Mouse (Mus musculus): ENCODE data around the gene Tgfb3. TPM values are rescaled to one million over a fixed set of nuclear protein-coding genes. Genes with fewer than 3 reads are reported as not detected.
A peak's percentile ranks its signal among the peaks of the same experiment; 100 is the strongest.

Tgfb3 gene
- polyA plus RNA-seq, 1 experiment from 2014 or later: 16.6 TPM

DNA sequence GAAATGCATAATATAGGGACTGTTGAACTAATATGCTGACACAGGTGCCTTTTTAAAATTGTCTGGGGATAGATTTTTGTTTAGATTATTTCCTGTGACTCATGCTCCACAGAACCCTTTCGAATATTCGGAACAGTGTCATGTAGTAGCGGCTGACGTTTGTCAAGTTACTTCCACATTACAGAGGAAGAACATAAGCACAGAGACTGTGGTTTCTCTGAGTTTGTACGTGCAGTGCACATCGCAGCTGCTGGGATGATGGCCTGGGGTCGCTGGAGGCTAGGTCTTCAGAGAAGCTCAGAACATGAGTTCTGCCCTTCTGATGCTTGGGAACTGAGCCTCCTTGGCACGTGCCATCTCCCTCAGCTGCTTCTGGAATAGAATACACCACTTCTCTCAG is 31.5 kb downstream of the Tgfb3 start:
- no peak overlapping the region for H3K4me3 ChIP-seq (replicated peaks; ENCODE audit: low read depth, low read length)
- H3K27me3 ChIP-seq (ENCODE audit: insufficient read depth, low read length): no peaks in the 10 kb centered on the region
- no peak overlapping the region for H3K4me2 ChIP-seq (ENCODE audit: low read length)
- H3K36me3 ChIP-seq (ENCODE audit: insufficient read depth, low read length): no peaks in the 10 kb centered on the region
- no peak for TF ChIP-seq CTCF (IDR thresholded peaks at IDR 0.05; ENCODE audit: low read depth)
- H3K9ac ChIP-seq (ENCODE audit: low read depth, low read length): no peak overlapping the region
- H3K9me3 ChIP-seq (replicated peaks; ENCODE audit: low read length): no peaks in the 10 kb centered on the region
- DNase-seq (ENCODE audit: low spot score): no peak
- peaks cover 6% of the 10 kb centered on the region; the same call in 1 of the 2 replicates for H3K4me1 ChIP-seq (replicated peaks; ENCODE audit: insufficient read depth, low read length)
- H3K27ac ChIP-seq: no peak overlapping the region
- ATAC-seq (replicated peaks; ENCODE audit: low FRiP score, low read depth): no peak
- WGBS: 74% methylated on average over 8 of the region's 8 CpGs

GRCm38 (mm10) chr12:86046776-86047175 is 32.1 kb downstream of the Tgfb3 start:
- no peak for TF ChIP-seq CTCF (IDR thresholded peaks at IDR 0.05; ENCODE audit: low read depth)
- no peak overlapping the region for H3K9ac ChIP-seq (ENCODE audit: low read depth, low read length)
- ATAC-seq (replicated peaks; ENCODE audit: low FRiP score, low read depth): no peak
- H3K4me1 ChIP-seq (replicated peaks; ENCODE audit: insufficient read depth, low read length): peaks cover 6% of the 10 kb centered on the region; the same call in 1 of the 2 replicates
- no peaks in the 10 kb centered on the region for H3K27me3 ChIP-seq (ENCODE audit: insufficient read depth, low read length)
- DNase-seq (ENCODE audit: low spot score): no peak
- H3K27ac ChIP-seq: no peak overlapping the region
- H3K9me3 ChIP-seq (replicated peaks; ENCODE audit: low read length): no peaks in the 10 kb centered on the region
- WGBS: 98% methylated on average over 2 of the region's 2 CpGs
- H3K4me2 ChIP-seq (ENCODE audit: low read length): no peak overlapping the region
- no peaks in the 10 kb centered on the region for H3K36me3 ChIP-seq (ENCODE audit: insufficient read depth, low read length)
- no peak overlapping the region for H3K4me3 ChIP-seq (replicated peaks; ENCODE audit: low read depth, low read length)

GRCm38 (mm10) chr12:86046141-86046540 is 32.7 kb downstream of the Tgfb3 start:
- no peaks in the 10 kb centered on the region for H3K27me3 ChIP-seq (ENCODE audit: insufficient read depth, low read length)

GRCm38 (mm10) chr12:86039751-86040150 is 39.1 kb downstream of the Tgfb3 start:
- Histone ChIP-seq H3K4me2 (ENCODE audit: low read length) (no peak overlapping the region), H3K9me3 (replicated peaks; ENCODE audit: low read length) (no peaks in the 10 kb centered on the region), H3K36me3 (ENCODE audit: insufficient read depth, low read length) (no peaks in the 10 kb centered on the region), H3K4me1 (replicated peaks; ENCODE audit: insufficient read depth, low read length) (no peaks in the 10 kb centered on the region; the same call in none of the 2 replicates), H3K27ac (no peak overlapping the region), H3K27me3 (ENCODE audit: insufficient read depth, low read length) (no peaks in the 10 kb centered on the region), H3K9ac (ENCODE audit: low read depth, low read length) (no peak overlapping the region), H3K4me3 (replicated peaks; ENCODE audit: low read depth, low read length) (no peak overlapping the region)
- ATAC-seq (replicated peaks; ENCODE audit: low FRiP score, low read depth) (no peak), DNase-seq (ENCODE audit: low spot score) (no peak)
- TF ChIP-seq CTCF (IDR thresholded peaks at IDR 0.05; ENCODE audit: low read depth): no peak
- WGBS: 82% methylated on average over 6 of the region's 6 CpGs

More at GRCm38 (mm10) chr12:86046141-86046540, 32.7 kb downstream of the Tgfb3 start:
- Histone ChIP-seq H3K9ac (ENCODE audit: low read depth, low read length) (no peak overlapping the region), H3K4me2 (ENCODE audit: low read length) (no peak overlapping the region), H3K4me3 (replicated peaks; ENCODE audit: low read depth, low read length) (no peak overlapping the region), H3K4me1 (replicated peaks; ENCODE audit: insufficient read depth, low read length) (peaks cover 6% of the 10 kb centered on the region; the same call in 1 of the 2 replicates), H3K9me3 (replicated peaks; ENCODE audit: low read length) (no peaks in the 10 kb centered on the region), H3K27ac (no peak overlapping the region), H3K36me3 (ENCODE audit: insufficient read depth, low read length) (no peaks in the 10 kb centered on the region)
- no peak for TF ChIP-seq CTCF (IDR thresholded peaks at IDR 0.05; ENCODE audit: low read depth)
- DNase-seq (ENCODE audit: low spot score) (no peak), ATAC-seq (replicated peaks; ENCODE audit: low FRiP score, low read depth) (no peak)
- WGBS: 83% methylated on average over 5 of the region's 5 CpGs

DNA sequence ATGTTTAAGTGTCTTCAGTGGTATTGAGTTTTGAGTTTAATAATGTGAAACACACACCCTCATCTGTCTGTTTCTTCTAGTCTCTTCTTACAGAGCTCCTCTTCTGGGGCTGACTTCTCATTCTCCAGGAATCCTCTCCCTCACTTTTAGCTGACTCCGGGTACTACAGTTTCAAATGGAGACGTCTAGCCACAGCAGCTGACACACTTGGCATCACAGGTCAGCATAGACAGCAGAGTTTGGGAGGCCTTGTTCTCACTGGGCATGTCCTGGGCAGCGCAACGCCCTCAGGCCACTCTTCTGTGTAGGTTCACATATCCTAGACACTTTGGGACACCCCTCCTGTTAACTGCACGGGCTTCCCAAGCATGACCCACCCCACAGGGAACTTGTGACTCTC is 39.8 kb downstream of the Tgfb3 start:
- Histone ChIP-seq H3K36me3 (ENCODE audit: insufficient read depth, low read length) (no peaks in the 10 kb centered on the region), H3K9me3 (replicated peaks; ENCODE audit: low read length) (no peaks in the 10 kb centered on the region), H3K4me3 (replicated peaks; ENCODE audit: low read depth, low read length) (no peak overlapping the region), H3K27me3 (ENCODE audit: insufficient read depth, low read length) (no peaks in the 10 kb centered on the region), H3K4me2 (ENCODE audit: low read length) (no peak overlapping the region), H3K27ac (no peak overlapping the region), H3K9ac (ENCODE audit: low read depth, low read length) (no peak overlapping the region), H3K4me1 (replicated peaks; ENCODE audit: insufficient read depth, low read length) (no peaks in the 10 kb centered on the region; the same call in none of the 2 replicates)
- no peak for TF ChIP-seq CTCF (IDR thresholded peaks at IDR 0.05; ENCODE audit: low read depth)
- 54% methylated on average over 5 of the region's 5 CpGs for WGBS
- DNase-seq (ENCODE audit: low spot score) (peak; percentile 62), ATAC-seq (replicated peaks; ENCODE audit: low FRiP score, low read depth) (no peak)

DNA sequence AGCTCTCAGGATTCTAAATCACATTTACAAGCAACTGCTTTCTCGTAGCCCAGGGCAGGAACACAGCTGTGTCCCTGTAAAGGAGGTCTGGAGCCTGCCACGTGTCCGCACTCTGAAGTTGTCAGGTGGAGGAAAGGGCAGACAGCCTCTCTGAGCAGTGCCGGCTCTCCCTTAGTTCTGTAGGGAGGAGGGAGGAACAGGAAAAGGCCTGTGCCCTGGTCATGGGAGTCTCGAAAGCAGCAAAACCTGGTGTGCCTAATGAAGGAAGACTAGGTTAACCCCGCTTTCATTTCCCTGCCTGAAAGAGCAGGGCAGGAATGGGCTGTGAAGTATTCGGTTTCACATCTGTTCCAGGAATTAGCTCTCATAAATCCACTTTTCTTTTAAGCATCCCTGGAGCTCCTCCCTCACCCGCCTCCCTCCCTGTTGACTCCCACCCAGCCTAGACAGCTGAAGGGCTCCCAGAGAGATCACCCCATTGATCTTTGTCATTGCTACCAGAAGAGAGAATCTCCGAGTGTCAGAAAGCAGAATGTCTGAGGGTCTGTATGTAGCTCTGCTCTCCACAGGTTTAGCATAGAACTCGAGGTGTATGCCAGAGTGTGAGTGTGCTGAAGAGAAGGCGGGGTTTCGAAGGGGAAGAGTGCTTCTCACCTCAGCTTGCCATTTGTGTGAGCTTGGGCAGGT is 41.5 kb downstream of the Tgfb3 start:
- no peak overlapping the region for H3K27ac ChIP-seq
- H3K9ac ChIP-seq (ENCODE audit: low read depth, low read length): no peak overlapping the region
- no peaks in the 10 kb centered on the region for H3K9me3 ChIP-seq (replicated peaks; ENCODE audit: low read length)
- no peaks in the 10 kb centered on the region for H3K36me3 ChIP-seq (ENCODE audit: insufficient read depth, low read length)
- H3K4me2 ChIP-seq (ENCODE audit: low read length): peak overlapping the region; percentile 15; the same call in 1 of the 2 replicates
- no peak overlapping the region for H3K4me3 ChIP-seq (replicated peaks; ENCODE audit: low read depth, low read length)
- ATAC-seq (replicated peaks; ENCODE audit: low FRiP score, low read depth) (peak; percentile 88), DNase-seq (ENCODE audit: low spot score) (peak; percentile 96)
- no peak for TF ChIP-seq CTCF (IDR thresholded peaks at IDR 0.05; ENCODE audit: low read depth)
- no peaks in the 10 kb centered on the region; the same call in none of the 2 replicates for H3K4me1 ChIP-seq (replicated peaks; ENCODE audit: insufficient read depth, low read length)
- 11% methylated on average over 12 of the region's 12 CpGs for WGBS
- H3K27me3 ChIP-seq (ENCODE audit: insufficient read depth, low read length): no peaks in the 10 kb centered on the region

Measured in kidney, postnatal 0 days (tissue).